ENCODE assay signal across 8 mouse cellular contexts in the genomic region with DNA sequence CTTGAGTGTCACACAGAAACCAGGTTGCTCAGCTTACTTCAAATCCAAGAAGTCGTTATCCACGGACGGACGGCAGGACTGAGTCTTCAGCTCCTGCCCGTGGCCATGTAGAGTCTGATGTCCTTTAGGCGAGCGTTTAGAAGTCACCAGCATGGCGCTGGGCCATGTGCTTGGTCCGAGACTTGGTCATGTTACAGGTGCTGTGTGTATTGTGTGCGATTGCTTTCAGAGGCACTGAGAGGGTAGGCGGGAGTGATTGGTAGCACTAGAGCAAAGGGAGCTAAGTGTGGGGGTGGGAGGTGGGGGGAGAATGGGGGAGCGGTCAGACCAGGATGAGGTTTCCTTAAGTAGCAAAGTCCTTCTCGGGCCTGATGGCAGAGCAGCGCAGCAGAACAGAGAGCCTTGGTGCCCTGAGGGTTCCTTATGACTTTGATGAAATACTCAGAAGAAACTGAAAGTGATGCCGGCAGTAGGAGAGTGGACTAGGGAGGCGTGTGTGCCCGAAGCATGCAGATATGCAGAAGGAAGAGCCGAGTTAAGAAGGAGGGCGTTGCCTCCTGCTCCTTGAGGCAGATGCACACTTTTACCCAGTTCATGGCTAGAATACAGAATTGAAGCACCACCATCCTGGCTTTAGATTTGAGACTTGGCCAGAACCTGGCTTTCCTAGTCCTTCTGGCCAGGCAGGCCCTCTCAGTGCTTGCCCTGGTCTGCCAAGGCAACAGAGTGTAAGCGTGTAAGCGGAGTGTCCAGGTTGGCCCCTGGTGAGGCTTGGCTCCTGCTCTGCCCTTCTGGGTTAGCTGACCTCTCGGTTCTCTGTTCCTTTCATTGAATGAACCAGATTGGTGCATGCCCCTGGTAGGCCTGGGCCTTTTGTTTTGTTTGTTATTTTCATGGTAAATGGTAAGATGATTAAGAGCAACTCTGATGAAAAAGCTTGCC. TPM values are rescaled to one million over a fixed set of nuclear protein-coding genes. Genes with fewer than 3 reads are reported as not detected.
A peak's percentile ranks its signal among the peaks of the same experiment; 100 is the strongest.
DNase-seq lines count a peak whose midpoint lies in the region; ATAC-seq and TF ChIP-seq lines count a peak whose summit lies in the region.

No protein-coding gene starts in this region.

- TF ChIP-seq POLR2A in cortical plate, adult 2 months (IDR thresholded peaks at IDR 0.05; ENCODE audit: extremely low read depth, insufficient read depth, low read length): no peak

- peak overlapping the region; percentile 53; the same call in 1 of the 2 replicates for H3K27ac ChIP-seq in hindbrain, embryonic 13.5 days
- no peak overlapping the region for H3K27ac ChIP-seq in hindbrain, embryonic 11.5 days (ENCODE audit: low read depth, low read length)
- peak overlapping the region; percentile 70 for H3K27ac ChIP-seq in cortical plate, adult 2 months (ENCODE audit: insufficient read depth, low read length)
- H3K27ac ChIP-seq in liver, embryonic 12.5 days: peak overlapping the region; percentile 62

- H3K4me3 ChIP-seq in hindbrain, embryonic 13.5 days: no peak overlapping the region
- no peak overlapping the region for H3K4me3 ChIP-seq in hindbrain, embryonic 11.5 days (ENCODE audit: low read depth, low read length)
- peak overlapping the region; percentile 39; the same call in 1 of the 2 replicates for H3K4me3 ChIP-seq in G1E (ENCODE audit: low read depth, low read length)
- H3K4me3 ChIP-seq in cortical plate, adult 2 months (ENCODE audit: insufficient read depth, low read length): no peak overlapping the region
- H3K4me3 ChIP-seq in liver, embryonic 12.5 days: peak overlapping the region; percentile 54

- no peak for TF ChIP-seq CTCF in G1E (IDR thresholded peaks at IDR 0.05; ENCODE audit: low read depth, low read length)
- TF ChIP-seq CTCF in cortical plate, adult 2 months (IDR thresholded peaks at IDR 0.05; ENCODE audit: extremely low read depth, insufficient read depth, low read length): no peak

- ATAC-seq in hindbrain, embryonic 13.5 days (ENCODE audit: low FRiP score): no peak
- no peak for ATAC-seq in hindbrain, embryonic 11.5 days (ENCODE audit: low FRiP score)
- no peak for ATAC-seq in G1E (ENCODE audit: extremely low read depth, insufficient number of reproducible peaks, low FRiP score, poor library complexity, severe bottlenecking)
- ATAC-seq in liver, embryonic 12.5 days: peak; percentile 62

- H3K9me3 ChIP-seq in hindbrain, embryonic 13.5 days: no peaks in the 10 kb centered on the region
- no peaks in the 10 kb centered on the region for H3K9me3 ChIP-seq in hindbrain, embryonic 11.5 days (ENCODE audit: control insufficient read depth, low read length)
- no peaks in the 10 kb centered on the region for H3K9me3 ChIP-seq in G1E (replicated peaks)
- H3K9me3 ChIP-seq in liver, embryonic 12.5 days (replicated peaks): no peaks in the 10 kb centered on the region

- 79% methylated on average over 22 of the region's 22 CpGs for WGBS in hindbrain, embryonic 13.5 days
- 83% methylated on average over 22 of the region's 22 CpGs for WGBS in hindbrain, embryonic 11.5 days
- 57% methylated on average over 22 of the region's 22 CpGs for WGBS in liver, embryonic 12.5 days (ENCODE audit: insufficient replicate concordance)

- no peak overlapping the region for H3K4me2 ChIP-seq in hindbrain, embryonic 13.5 days
- no peak overlapping the region for H3K4me2 ChIP-seq in hindbrain, embryonic 11.5 days (replicated peaks; ENCODE audit: low read depth, low read length)
- peak overlapping the region; percentile 70 for H3K4me2 ChIP-seq in liver, embryonic 12.5 days

- H3K27me3 ChIP-seq in hindbrain, embryonic 13.5 days: no peaks in the 10 kb centered on the region
- no peaks in the 10 kb centered on the region for H3K27me3 ChIP-seq in hindbrain, embryonic 11.5 days (ENCODE audit: control insufficient read depth, insufficient read depth, low read length)
- H3K27me3 ChIP-seq in G1E (ENCODE audit: insufficient read depth, low read length): no peaks in the 10 kb centered on the region
- H3K27me3 ChIP-seq in liver, embryonic 12.5 days (replicated peaks): no peaks in the 10 kb centered on the region

- H3K9ac ChIP-seq in hindbrain, embryonic 13.5 days: no peak overlapping the region
- no peak overlapping the region for H3K9ac ChIP-seq in hindbrain, embryonic 11.5 days (ENCODE audit: low read depth, low read length)
- H3K9ac ChIP-seq in liver, embryonic 12.5 days: peak overlapping the region; percentile 54

- H3K4me1 ChIP-seq in hindbrain, embryonic 13.5 days (replicated peaks): peaks cover 35% of the 10 kb centered on the region
- no peaks in the 10 kb centered on the region; the same call in 1 of the 2 replicates for H3K4me1 ChIP-seq in hindbrain, embryonic 11.5 days (replicated peaks; ENCODE audit: control insufficient read depth, insufficient read depth, low read length)
- H3K4me1 ChIP-seq in G1E (ENCODE audit: insufficient read depth, low read depth, low read length): peaks cover 65% of the 10 kb centered on the region
- peaks cover 12% of the 10 kb centered on the region for H3K4me1 ChIP-seq in cortical plate, adult 2 months (ENCODE audit: control insufficient read depth, insufficient read depth, low read length)
- H3K4me1 ChIP-seq in liver, embryonic 12.5 days: peaks cover 75% of the 10 kb centered on the region

- DNase-seq in hindbrain, embryonic 11.5 days (ENCODE audit: low spot score): no peak
- no peak for DNase-seq in G1E (ENCODE audit: low spot score)
- no peak for DNase-seq in gastrocnemius, postnatal 4 days (ENCODE audit: low spot score in 2 of 2)
- no peak for DNase-seq in adrenal gland, postnatal 36 days
- DNase-seq in frontal cortex, postnatal 36 days (ENCODE audit: low spot score in 2 of 2): no peak

- H3K36me3 ChIP-seq in hindbrain, embryonic 13.5 days: no peaks in the 10 kb centered on the region
- H3K36me3 ChIP-seq in hindbrain, embryonic 11.5 days (ENCODE audit: control insufficient read depth, insufficient read depth, low read length): no peaks in the 10 kb centered on the region
- peaks cover 86% of the 10 kb centered on the region for H3K36me3 ChIP-seq in G1E (replicated peaks)
- H3K36me3 ChIP-seq in liver, embryonic 12.5 days: 0 out of 2 replicates have a peak, but pooled peaks cover 8% of the 10 kb centered on the region

RNA-seq across cellular contexts. Expression of a gene that starts 51.6 kb away (rescaled TPM):
- 142 and 144 TPM in 2 replicates for polyA plus RNA-seq in hindbrain, embryonic 13.5 days (2015; fragmentation: Nextera tagmentation; extraction: Ambion mirVana)
- 162 and 172 TPM in 2 replicates for polyA plus RNA-seq in hindbrain, embryonic 11.5 days (2014; fragmentation: Nextera tagmentation; extraction: Ambion mirVana)
- total RNA-seq in G1E (2014; fragmentation: Nextera tagmentation) (174 and 192 TPM in 2 replicates), G1E (2017) (262 and 282 TPM in 2 replicates)
- 24.6 and 30.6 TPM in 2 replicates for polyA plus RNA-seq in G1E (2012)
- 193 and 198 TPM in 2 replicates for polyA plus RNA-seq in cortical plate, adult 2 months (2012; rRNA removed)
- polyA plus RNA-seq in liver, embryonic 12.5 days (2016; fragmentation: Nextera tagmentation; extraction: Ambion mirVana): 103 and 105 TPM in 2 replicates
- 10 to 100 TPM; 87.5 to 88.8 TPM for total RNA-seq in gastrocnemius, postnatal 4 days (2021)
- 100 to 1,000 TPM; 104 to 114 TPM for total RNA-seq in adrenal gland, postnatal 36 days (2021)

Comparison
In these comparisons a context has a peak if more than half of its experiments do, and no peak if none do; other contexts are left out.
1. H3K4me3 ChIP-seq: peak in G1E (single experiment) and liver, embryonic 12.5 days (single experiment); none in hindbrain, embryonic 13.5 days (single experiment), hindbrain, embryonic 11.5 days (single experiment) and cortical plate, adult 2 months (single experiment).